Mouse (Mus musculus) ES-Bruce4 (cell line): Measurements from ENCODE around the gene Tbx5. TPM values are rescaled to one million over a fixed set of nuclear protein-coding genes. Genes with fewer than 3 reads are reported as not detected.

Experiments
- H3K27ac ChIP-seq: 2 replicates; pipeline ENCODE4 v1.5.1; 2012; ENCODE audit warnings: low read length, inconsistent platforms; ENCODE audit not compliant: insufficient read depth
- H3K27me3 ChIP-seq: 2 replicates; pipeline ENCODE4 v1.6.1; 2012; ENCODE audit warnings: mild to moderate bottlenecking, low read length, inconsistent platforms; ENCODE audit not compliant: control insufficient read depth, poor library complexity, insufficient read depth, severe bottlenecking
- H3K36me3 ChIP-seq: 2 replicates; pipeline ENCODE4 v1.6.1; 2012; ENCODE audit warnings: inconsistent platforms, mild to moderate bottlenecking, low read length, moderate library complexity; ENCODE audit not compliant: control insufficient read depth, poor library complexity, insufficient read depth, severe bottlenecking
- H3K4me1 ChIP-seq: one replicate; pipeline ENCODE4 v1.8.1; 2011; ENCODE audit warnings: low read length; ENCODE audit not compliant: control insufficient read depth, insufficient read depth
- H3K4me3 ChIP-seq: 2 replicates; pipeline ENCODE4 v1.5.1; 2011; ENCODE audit warnings: low read depth, mild to moderate bottlenecking, low read length
- H3K9ac ChIP-seq: 2 replicates; pipeline ENCODE4 v1.6.1; 2012; ENCODE audit warnings: low read depth, mild to moderate bottlenecking, inconsistent platforms; ENCODE audit not compliant: poor library complexity, severe bottlenecking
- H3K9me3 ChIP-seq: replicated peaks from 2 replicates; pipeline ENCODE4 v1.6.1; 2012; ENCODE audit warnings: mild to moderate bottlenecking, low read length, inconsistent platforms; ENCODE audit not compliant: control insufficient read depth, poor library complexity, insufficient read depth, severe bottlenecking
- CTCF ChIP-seq: IDR thresholded peaks from one replicate; pipeline ENCODE4 v1.8.1; 2011; ENCODE audit warnings: low read depth, low read length
- EP300 ChIP-seq: IDR thresholded peaks from 2 replicates; pipeline ENCODE4 v1.6.1; 2011; ENCODE audit warnings: low read depth, low read length; ENCODE audit not compliant: insufficient read depth
- POLR2A ChIP-seq: IDR thresholded peaks from one replicate; pipeline ENCODE4 v1.8.1; 2011; ENCODE audit warnings: low read length; ENCODE audit not compliant: insufficient read depth
- polyA plus RNA-seq: library from polyadenylated mRNA; stranded (reverse); fragments of >200 nt; gene quantifications from 2 replicates; pipeline ENCODE4 v1.2.4, GENCODE M21; 2011; ENCODE audit warnings: low read depth; ENCODE audit not compliant: missing spikeins, insufficient read depth, insufficient read length

Tbx5 gene
- polyA plus RNA-seq, 1 experiment, result not detected

DNA sequence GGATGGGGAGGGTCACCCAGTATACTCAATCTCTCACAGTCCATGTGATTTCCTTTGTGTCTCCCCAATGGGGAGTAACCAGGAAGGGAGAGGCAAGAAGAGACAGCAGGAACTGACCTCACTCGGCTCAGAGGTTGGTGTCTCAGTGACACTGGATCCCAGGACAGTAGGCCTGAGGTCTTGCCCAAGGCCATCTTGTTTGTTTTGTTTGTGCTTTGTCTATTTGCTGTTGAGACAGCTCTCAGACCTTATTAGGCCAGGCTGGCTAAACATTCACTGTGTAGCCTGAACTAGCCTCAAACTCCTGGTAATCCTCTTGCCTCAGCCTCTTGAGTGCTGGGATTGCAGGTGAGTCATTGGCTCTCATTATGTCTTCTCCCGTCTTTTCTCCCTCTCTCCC, 11.0 kb upstream of the Tbx5 start:
- Histone ChIP-seq H3K27me3 (no peaks in the 10 kb centered on the region), H3K4me3 (no peak overlapping the region), H3K27ac (no peak overlapping the region), H3K9ac (no peak overlapping the region), H3K36me3 (no peaks in the 10 kb centered on the region), H3K4me1 (no peaks in the 10 kb centered on the region), H3K9me3 (no peaks in the 10 kb centered on the region)
- no peak for TF ChIP-seq CTCF
- TF ChIP-seq EP300, result no peak
- no peak for TF ChIP-seq POLR2A

DNA sequence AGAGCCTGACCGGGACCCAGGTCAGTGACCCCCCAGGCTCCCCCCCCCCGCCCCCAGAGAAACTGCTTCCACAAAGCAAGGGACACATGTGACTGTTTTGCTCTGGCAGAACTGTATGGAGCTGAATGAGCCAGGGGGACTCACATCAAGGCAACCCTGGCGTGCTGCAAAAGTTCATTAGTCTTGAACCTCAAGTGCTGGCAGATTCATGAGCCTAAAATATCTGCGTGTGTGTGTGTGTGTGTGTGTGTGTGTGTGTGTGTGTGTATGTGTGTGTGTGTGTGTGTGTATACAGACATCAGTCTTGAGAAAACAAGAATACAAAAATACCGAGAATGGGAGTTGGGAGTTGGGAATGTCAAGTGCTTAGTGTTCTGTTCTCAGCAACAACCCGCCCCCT, 5.1 kb upstream of the Tbx5 start:
- no peaks in the 10 kb centered on the region for H3K4me1 ChIP-seq

DNA sequence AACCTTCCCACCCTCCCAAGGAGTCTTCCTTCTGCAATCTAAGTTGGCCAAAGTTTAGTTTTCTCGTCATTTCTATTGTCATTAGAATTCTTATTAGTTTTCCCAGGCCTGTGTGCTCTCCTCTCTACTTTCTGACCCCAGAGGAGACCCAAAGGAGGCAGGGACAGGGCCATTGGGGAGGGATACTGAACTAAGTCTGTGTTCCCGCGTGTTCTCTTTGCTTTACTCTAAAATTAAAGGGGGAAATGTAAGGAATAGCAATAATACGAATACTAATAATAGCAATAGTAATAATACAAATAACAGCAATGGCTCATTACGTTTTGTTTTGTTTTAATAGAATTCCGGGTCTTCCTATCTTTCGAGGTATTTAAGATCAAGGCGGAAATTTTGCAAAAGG, 1.9 kb upstream of the Tbx5 start:
- no peaks in the 10 kb centered on the region for H3K36me3 ChIP-seq
- no peak overlapping the region for H3K4me3 ChIP-seq
- no peak overlapping the region for H3K9ac ChIP-seq
- peaks cover 18% of the 10 kb centered on the region for H3K27me3 ChIP-seq
- H3K9me3 ChIP-seq, result peaks cover 3% of the 10 kb centered on the region; the same call in 1 of the 2 replicates
- no peak overlapping the region for H3K27ac ChIP-seq
- TF ChIP-seq CTCF (no peak), EP300 (no peak), POLR2A (no peak)
- no peaks in the 10 kb centered on the region for H3K4me1 ChIP-seq

More for the DNA sequence above, 5.1 kb upstream of the Tbx5 start:
- Histone ChIP-seq H3K4me3 (no peak overlapping the region), H3K27ac (no peak overlapping the region), H3K27me3 (peaks cover 8% of the 10 kb centered on the region; the same call in 1 of the 2 replicates), H3K36me3 (no peaks in the 10 kb centered on the region), H3K9ac (no peak overlapping the region), H3K9me3 (peaks cover 3% of the 10 kb centered on the region; the same call in 1 of the 2 replicates)
- TF ChIP-seq CTCF (no peak), EP300 (no peak), POLR2A (no peak)

DNA sequence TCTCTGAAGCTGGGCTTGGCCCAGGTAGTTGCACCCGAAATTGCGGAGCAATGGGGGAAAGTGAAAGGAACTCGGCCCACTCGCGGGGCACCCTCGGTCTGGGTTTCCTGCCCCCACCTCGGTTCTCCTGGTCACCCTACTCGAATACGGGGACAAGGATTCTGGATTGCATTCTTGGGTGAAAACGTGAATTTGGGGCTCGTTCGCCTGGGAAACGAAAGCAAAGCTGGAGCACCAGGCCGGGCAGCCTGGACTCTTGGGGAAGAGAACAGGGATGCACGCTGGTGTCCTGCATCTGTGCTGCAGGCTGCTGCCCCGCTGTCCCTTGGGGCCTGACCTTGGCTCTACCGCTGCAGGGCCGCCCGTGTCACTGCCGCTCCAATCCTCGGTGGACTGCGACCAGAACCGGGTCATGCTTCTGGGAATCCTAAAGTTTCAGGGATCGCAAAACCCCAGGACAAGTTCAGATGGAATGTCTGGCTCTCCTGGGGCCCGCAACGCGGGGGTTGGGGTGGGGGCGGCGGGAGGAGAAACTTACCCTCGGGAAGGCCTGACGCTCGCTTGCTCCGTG, 1.2 kb upstream of the Tbx5 start:
- TF ChIP-seq CTCF (no peak), EP300 (no peak), POLR2A (no peak)
- H3K27ac ChIP-seq, result no peak overlapping the region
- H3K4me1 ChIP-seq, result no peaks in the 10 kb centered on the region
- H3K36me3 ChIP-seq, result no peaks in the 10 kb centered on the region
- no peak overlapping the region for H3K9ac ChIP-seq
- peaks cover 18% of the 10 kb centered on the region for H3K27me3 ChIP-seq
- H3K4me3 ChIP-seq, result peak overlapping the region; percentile 38
- H3K9me3 ChIP-seq, result peaks cover 3% of the 10 kb centered on the region; the same call in 1 of the 2 replicates

DNA sequence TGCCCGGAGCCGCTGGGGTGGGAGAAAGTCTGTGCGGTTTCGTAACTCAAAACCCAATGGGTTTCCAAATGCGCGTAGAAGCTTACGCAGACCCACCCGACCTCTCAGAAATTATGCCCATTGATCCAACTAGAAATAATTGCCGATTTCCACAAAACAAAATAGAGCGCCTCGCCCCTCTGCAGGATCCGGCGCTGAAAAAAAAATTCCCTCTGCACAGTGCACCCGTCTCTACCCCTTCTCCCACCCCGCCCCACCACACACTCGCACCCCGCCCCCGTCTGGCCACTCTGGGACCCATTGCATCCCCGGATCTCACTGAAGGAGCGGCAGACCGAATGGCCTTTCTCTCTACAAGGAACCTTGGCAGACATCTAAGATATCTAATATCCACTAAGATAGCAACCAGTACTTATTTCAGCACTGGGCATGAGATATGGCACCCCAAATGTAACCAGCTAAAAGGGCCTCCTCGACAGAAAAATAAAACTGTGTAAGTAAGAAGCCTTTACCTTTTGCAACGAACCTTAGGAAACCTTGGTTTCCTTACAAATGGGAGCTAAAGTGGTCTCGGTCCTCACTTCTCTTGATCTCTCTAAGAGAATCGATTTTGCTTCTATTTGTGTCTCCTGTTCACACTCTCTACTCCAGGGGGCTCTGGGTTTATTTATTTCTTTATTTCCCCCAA, 533 bp upstream of the Tbx5 start:
- Histone ChIP-seq H3K4me3 (no peak overlapping the region; the same call in 1 of the 2 replicates), H3K27ac (no peak overlapping the region), H3K27me3 (peaks cover 24% of the 10 kb centered on the region)

More for the DNA sequence above, 533 bp upstream of the Tbx5 start:
- H3K36me3 ChIP-seq, result no peaks in the 10 kb centered on the region
- peaks cover 3% of the 10 kb centered on the region; the same call in 1 of the 2 replicates for H3K9me3 ChIP-seq
- no peak for TF ChIP-seq CTCF
- no peaks in the 10 kb centered on the region for H3K4me1 ChIP-seq
- no peak overlapping the region for H3K9ac ChIP-seq
